Mouse (Mus musculus): ENCODE data around the gene Runx1. TPM values are rescaled to one million over a fixed set of nuclear protein-coding genes. Genes with fewer than 3 reads are reported as not detected.

The Runx1 gene
- polyA plus RNA-seq, 3 experiments from 2014 or later = 28.0 to 47.0 (median 44.5) TPM

GRCm38 (mm10) chr16:92651256-92651655, 174.7 kb downstream of the Runx1 start:
- ATAC-seq = no peak

- no peak for ATAC-seq
Measured at GRCm38 (mm10) chr16:92646153-92646552, 179.8 kb downstream of the Runx1 start.

- ATAC-seq = peak; percentile 20
Measured at GRCm38 (mm10) chr16:92645423-92646115, 180.4 kb downstream of the Runx1 start.

GRCm38 (mm10) chr16:92644718-92645422, 181.1 kb downstream of the Runx1 start:
- peak; percentile 63 for ATAC-seq

GRCm38 (mm10) chr16:92644315-92644714, 181.6 kb downstream of the Runx1 start:
- no peak for ATAC-seq

- ATAC-seq = no peak
Measured at GRCm38 (mm10) chr16:92642283-92642682, 183.7 kb downstream of the Runx1 start.

GRCm38 (mm10) chr16:92641053-92641452, 184.9 kb downstream of the Runx1 start:
- peak; percentile 76 for ATAC-seq

GRCm38 (mm10) chr16:92639093-92639492, 186.9 kb downstream of the Runx1 start:
- no peak for ATAC-seq

GRCm38 (mm10) chr16:92637033-92637432, 188.9 kb downstream of the Runx1 start:
- no peak for ATAC-seq

GRCm38 (mm10) chr16:92632115-92632763, 193.7 kb downstream of the Runx1 start:
- no peak for ATAC-seq

GRCm38 (mm10) chr16:92631637-92632036, 194.3 kb downstream of the Runx1 start:
- no peak for ATAC-seq

- no peak for ATAC-seq
Measured at GRCm38 (mm10) chr16:92630950-92631349, 195.0 kb downstream of the Runx1 start.

- ATAC-seq = no peak
Measured at GRCm38 (mm10) chr16:92629829-92630228, 196.1 kb downstream of the Runx1 start.

- no peak for ATAC-seq
Measured at GRCm38 (mm10) chr16:92627262-92627661, 198.7 kb downstream of the Runx1 start.

- no peak for ATAC-seq
Measured at GRCm38 (mm10) chr16:92623953-92624352, 202.0 kb downstream of the Runx1 start.

- ATAC-seq = no peak
Measured at GRCm38 (mm10) chr16:92621859-92622258, 204.1 kb downstream of the Runx1 start.

- ATAC-seq = peak; percentile 88
Measured at GRCm38 (mm10) chr16:92620841-92621518, 205.0 kb downstream of the Runx1 start.

- ATAC-seq = no peak
Measured at GRCm38 (mm10) chr16:92616839-92617238, 209.1 kb downstream of the Runx1 start.

- ATAC-seq = no peak
Measured at GRCm38 (mm10) chr16:92615234-92615799, 210.6 kb downstream of the Runx1 start.

- ATAC-seq = no peak
Measured at GRCm38 (mm10) chr16:92612546-92612945, 213.4 kb downstream of the Runx1 start.

- ATAC-seq = no peak
Measured at GRCm38 (mm10) chr16:92611641-92612149, 214.3 kb downstream of the Runx1 start.

GRCm38 (mm10) chr16:92610464-92610863, 215.5 kb downstream of the Runx1 start:
- no peak for ATAC-seq

GRCm38 (mm10) chr16:92609717-92610077, 216.3 kb downstream of the Runx1 start:
- ATAC-seq = no peak
